Mouse (Mus musculus): ENCODE results near the gene Pdap1.
"Not testable (repeated sequence)": the region's sequence is repeated elsewhere in the genome, so short reads cannot be mapped to it uniquely, and the experiment has no call there.

Pdap1 gene

GRCm38 (mm10) chr5:145139571-145140519 is at the start of gene Pdap1, which contains the start of gene Bud31:
Gene Pdap1, minus strand, starts transcription at chr5:145140238.
Gene Bud31, plus strand, starts transcription at chr5:145140362.
- peak; percentile 95 for DNase-seq (ENCODE audit: low spot score in 2 of 2)

GRCm38 (mm10) chr5:145189416-145189815 is 49.4 kb upstream of the Pdap1 start:
- no peak for DNase-seq (ENCODE audit: low spot score in 2 of 2)

- DNase-seq (ENCODE audit: low spot score in 2 of 2) = no peak
Measured at GRCm38 (mm10) chr5:145185244-145185643, 45.2 kb upstream of the Pdap1 start.

GRCm38 (mm10) chr5:145178461-145178980 is 38.5 kb upstream of the Pdap1 start:
- no peak for DNase-seq (ENCODE audit: low spot score in 2 of 2)

GRCm38 (mm10) chr5:145167306-145167661 is 27.2 kb upstream of the Pdap1 start:
- DNase-seq (ENCODE audit: low spot score in 2 of 2) = peak in 1 of 2 experiments; percentile 12

- DNase-seq (ENCODE audit: low spot score in 2 of 2) = peak; percentile 98
Measured at GRCm38 (mm10) chr5:145166536-145167305, 26.7 kb upstream of the Pdap1 start, which contains the start of the genes Ptcd1 and Cpsf4. Gene Ptcd1, minus strand, starts transcription at chr5:145167108. Gene Cpsf4, plus strand, starts transcription at chr5:145167213.

GRCm38 (mm10) chr5:145165184-145165583 is 25.1 kb upstream of the Pdap1 start:
- DNase-seq (ENCODE audit: low spot score in 2 of 2) = no peak

- no peak for DNase-seq (ENCODE audit: low spot score in 2 of 2)
Measured at GRCm38 (mm10) chr5:145164710-145165109, 24.7 kb upstream of the Pdap1 start.

GRCm38 (mm10) chr5:145161361-145161760 is 21.3 kb upstream of the Pdap1 start:
- DNase-seq (ENCODE audit: low spot score in 2 of 2) = no peak

- DNase-seq (ENCODE audit: low spot score in 2 of 2) = no peak
Measured at GRCm38 (mm10) chr5:145152690-145153089, 12.7 kb upstream of the Pdap1 start.

- no peak for DNase-seq (ENCODE audit: low spot score in 2 of 2)
Measured at GRCm38 (mm10) chr5:145149294-145149693, 9.3 kb upstream of the Pdap1 start.

- DNase-seq (ENCODE audit: low spot score in 2 of 2) = no peak
Measured at GRCm38 (mm10) chr5:145147748-145148147, 7.7 kb upstream of the Pdap1 start.

GRCm38 (mm10) chr5:145140611-145141010 is 573 bp upstream of the Pdap1 start:
- DNase-seq (ENCODE audit: low spot score in 2 of 2) = no peak

- DNase-seq (ENCODE audit: low spot score in 2 of 2) = no peak
Measured at GRCm38 (mm10) chr5:145138836-145139235, 1.2 kb downstream of the Pdap1 start.

- not testable (repeated sequence) for DNase-seq (ENCODE audit: low spot score in 2 of 2)
Measured at GRCm38 (mm10) chr5:145133275-145133674, 6.8 kb downstream of the Pdap1 start.

- DNase-seq (ENCODE audit: low spot score in 2 of 2) = no peak
Measured at GRCm38 (mm10) chr5:145130995-145131394, 9.0 kb downstream of the Pdap1 start.

GRCm38 (mm10) chr5:145130191-145130590 is 9.8 kb downstream of the Pdap1 start:
- DNase-seq (ENCODE audit: low spot score in 2 of 2) = no peak

- DNase-seq (ENCODE audit: low spot score in 2 of 2) = not testable (repeated sequence)
Measured at GRCm38 (mm10) chr5:145129773-145130172, 10.3 kb downstream of the Pdap1 start.

- no peak for DNase-seq (ENCODE audit: low spot score in 2 of 2)
Measured at GRCm38 (mm10) chr5:145129124-145129523, 10.9 kb downstream of the Pdap1 start.

- no peak for DNase-seq (ENCODE audit: low spot score in 2 of 2)
Measured at GRCm38 (mm10) chr5:145126580-145126979, 13.5 kb downstream of the Pdap1 start.

- DNase-seq (ENCODE audit: low spot score in 2 of 2) = no peak
Measured at GRCm38 (mm10) chr5:145123396-145123795, 16.6 kb downstream of the Pdap1 start.

- DNase-seq (ENCODE audit: low spot score in 2 of 2) = no peak
Measured at GRCm38 (mm10) chr5:145120921-145121320, 19.1 kb downstream of the Pdap1 start.

Data from urinary bladder, postnatal 36 days (tissue).